ENCODE assay signal across 11 mouse cellular contexts in genomic region chr2:27685917-27686316, GRCm38 (mm10).
"Had no signal": no experiment of that assay in that cellular context is flagged by ENCODE, and none has a peak within 500 bp of the region (broad histone marks: within the 10 kb centered on the region; RNA-seq: fewer than 3 reads in every experiment).

No protein-coding gene starts in this region.

- H3K27ac ChIP-seq: hindbrain, embryonic 13.5 days; hindbrain, postnatal 0 days; layer of hippocampus, adult 2 months; limb, embryonic 13.5 days; liver, embryonic 13.5 days; midbrain, embryonic 12.5 days; neural tube, embryonic 13.5 days had no signal

- H3K9ac ChIP-seq: hindbrain, embryonic 13.5 days; limb, embryonic 13.5 days; liver, embryonic 13.5 days; midbrain, embryonic 12.5 days; neural tube, embryonic 13.5 days had no signal

- H3K4me3 ChIP-seq: hindbrain, embryonic 13.5 days; layer of hippocampus, adult 2 months; limb, embryonic 13.5 days; liver, embryonic 13.5 days; midbrain, embryonic 12.5 days; neural tube, embryonic 13.5 days had no signal

- H3K4me2 ChIP-seq: hindbrain, embryonic 13.5 days; limb, embryonic 13.5 days; liver, embryonic 13.5 days; midbrain, embryonic 12.5 days; neural tube, embryonic 13.5 days had no signal

- DNase-seq: left cerebral cortex, postnatal 4 days; liver, embryonic 13.5 days; lung, adult 18-20 months; right cerebral cortex, postnatal 14 days had no signal

- H3K36me3 ChIP-seq: hindbrain, embryonic 13.5 days; limb, embryonic 13.5 days; liver, embryonic 13.5 days; midbrain, embryonic 12.5 days; neural tube, embryonic 13.5 days had no signal

- ATAC-seq: hindbrain, postnatal 0 days; midbrain, embryonic 16.5 days had no signal

- H3K27me3 ChIP-seq: hindbrain, embryonic 13.5 days; limb, embryonic 13.5 days; liver, embryonic 13.5 days; neural tube, embryonic 13.5 days had no signal

- H3K9me3 ChIP-seq: hindbrain, embryonic 13.5 days; limb, embryonic 13.5 days; liver, embryonic 13.5 days; midbrain, embryonic 12.5 days; neural tube, embryonic 13.5 days had no signal
